Mouse (Mus musculus) CH12.LX (cell line): ENCODE data around the gene Gcdh. TPM values are rescaled to one million over a fixed set of nuclear protein-coding genes. Genes with fewer than 3 reads are reported as not detected.

Experiments
- DNase-seq: peaks from one replicate; pipeline ENCODE4 v3.0.0-alpha.2; 2013; ENCODE audit errors: extremely low read depth
- H3K27ac ChIP-seq: 2 replicates; pipeline ENCODE4 v1.5.1; 2012; ENCODE audit warnings: low read depth, mild to moderate bottlenecking, control low read depth, moderate library complexity; ENCODE audit not compliant: insufficient read depth
- H3K27me3 ChIP-seq: replicated peaks from 2 replicates; pipeline ENCODE3; 2012; ENCODE audit warnings: inconsistent platforms
- H3K36me3 ChIP-seq, 2 experiments: replicated peaks in 1 of 2; 2 replicates each; pipeline versions ENCODE3 to v1.6.1; 2012; ENCODE audit warnings: inconsistent platforms in 1 of 2, low read length in 1 of 2, mild to moderate bottlenecking in 1 of 2, mixed read lengths in 1 of 2, moderate library complexity in 1 of 2; ENCODE audit not compliant: control insufficient read depth in 1 of 2, insufficient read depth in 1 of 2
- H3K4me1 ChIP-seq, 2 experiments: 2 replicates each; pipeline ENCODE4 v1.6.1; 2012; ENCODE audit warnings: inconsistent platforms in 1 of 2, moderate library complexity in 1 of 2; ENCODE audit not compliant: insufficient read depth in 2 of 2, control insufficient read depth in 1 of 2
- H3K4me2 ChIP-seq: 2 replicates; pipeline ENCODE4 v1.6.1; 2012; ENCODE audit warnings: low read depth, mild to moderate bottlenecking, control low read depth; ENCODE audit not compliant: poor library complexity, insufficient read depth, severe bottlenecking
- H3K4me3 ChIP-seq, 3 experiments: fragments of 150-350 bp in 1 of 3; sonication (generic) in 1 of 3; replicated peaks in 1 of 3; 2 replicates each; pipeline versions ENCODE3 to v1.5.1; 2011 to 2012; ENCODE audit warnings: low read depth in 2 of 3, low read length in 2 of 3, mild to moderate bottlenecking in 2 of 3, moderate library complexity in 2 of 3, control low read depth in 1 of 3, improper control_type of control experiment in 1 of 3, inconsistent platforms in 1 of 3, mixed read lengths in 1 of 3; ENCODE audit not compliant: poor library complexity in 1 of 3
- H3K79me2 ChIP-seq: replicated peaks from 2 replicates; pipeline ENCODE4 v1.6.1; 2012; ENCODE audit warnings: mild to moderate bottlenecking, moderate library complexity; ENCODE audit not compliant: control insufficient read depth, poor library complexity, insufficient read depth, severe bottlenecking; ENCODE audit errors: extremely low read depth
- H3K9ac ChIP-seq: 2 replicates; pipeline ENCODE4 v1.6.1; 2012; ENCODE audit warnings: low read depth, mild to moderate bottlenecking, control low read depth, moderate library complexity; ENCODE audit not compliant: insufficient read depth
- H3K9me3 ChIP-seq: replicated peaks from 2 replicates; pipeline ENCODE3; 2012; ENCODE audit warnings: low read length, inconsistent platforms, mixed read lengths
- BHLHE40 ChIP-seq: IDR thresholded peaks from 2 replicates; pipeline ENCODE4 v1.6.1; 2011; ENCODE audit warnings: mild to moderate bottlenecking, low read depth, low read length, improper control_type of control experiment
- CHD1 ChIP-seq: IDR thresholded peaks from 2 replicates; pipeline ENCODE4 v1.6.1; 2012; ENCODE audit warnings: low read depth, low read length, improper control_type of control experiment, inconsistent platforms
- CTCF ChIP-seq, 2 experiments: IDR thresholded peaks in 1 of 2; conservative IDR thresholded peaks in 1 of 2; 2 replicates each; pipeline ENCODE4 v1.5.1; 2011 to 2012; ENCODE audit warnings: low read depth in 2 of 2, low read length in 2 of 2, improper control_type of control experiment in 1 of 2, inconsistent platforms in 1 of 2, mild to moderate bottlenecking in 1 of 2, moderate library complexity in 1 of 2
- E2F4 ChIP-seq: IDR thresholded peaks from 2 replicates; pipeline ENCODE4 v1.6.1; 2011; ENCODE audit warnings: low read depth, low read length, improper control_type of control experiment; ENCODE audit not compliant: insufficient replicate concordance
- ELF1 ChIP-seq: IDR thresholded peaks from 2 replicates; pipeline ENCODE4 v1.6.1; 2014; ENCODE audit warnings: low read depth, mild to moderate bottlenecking, inconsistent platforms, low read length, improper control_type of control experiment
- EP300 ChIP-seq: IDR thresholded peaks from 2 replicates; pipeline ENCODE4 v1.6.1; 2011; ENCODE audit warnings: low read length, improper control_type of control experiment
- ETS1 ChIP-seq: conservative IDR thresholded peaks from 2 replicates; pipeline ENCODE4 v1.6.1; 2012; ENCODE audit warnings: low read depth, mild to moderate bottlenecking, inconsistent platforms, low read length, improper control_type of control experiment, moderate library complexity
- GABPA ChIP-seq: IDR thresholded peaks from 2 replicates; pipeline ENCODE4 v1.6.1; 2012; ENCODE audit warnings: low read depth, low read length, improper control_type of control experiment, inconsistent platforms; ENCODE audit not compliant: insufficient replicate concordance
- HCFC1 ChIP-seq: IDR thresholded peaks from 2 replicates; pipeline ENCODE4 v1.6.1; 2012; ENCODE audit warnings: low read depth, mild to moderate bottlenecking, inconsistent platforms, low read length, improper control_type of control experiment
- IRF4 ChIP-seq: IDR thresholded peaks from 2 replicates; pipeline ENCODE4 v1.6.1; 2014; ENCODE audit warnings: low read depth, mild to moderate bottlenecking, inconsistent platforms, low read length, improper control_type of control experiment
- JUN ChIP-seq: IDR thresholded peaks from 2 replicates; pipeline ENCODE4 v1.6.1; 2011; ENCODE audit warnings: low read depth, mild to moderate bottlenecking, low read length, improper control_type of control experiment, moderate library complexity; ENCODE audit not compliant: insufficient read depth
- JUND ChIP-seq: conservative IDR thresholded peaks from 2 replicates; pipeline ENCODE4 v1.6.1; 2011; ENCODE audit warnings: low read depth, low read length, improper control_type of control experiment
- KAT2A ChIP-seq: IDR thresholded peaks from 2 replicates; pipeline ENCODE4 v1.6.1; 2012; ENCODE audit warnings: low read length, improper control_type of control experiment, inconsistent platforms; ENCODE audit not compliant: insufficient replicate concordance
- MAZ ChIP-seq: IDR thresholded peaks from 2 replicates; pipeline ENCODE4 v1.6.1; 2012; ENCODE audit warnings: low read depth, mild to moderate bottlenecking, inconsistent platforms, low read length, improper control_type of control experiment, moderate library complexity
- MXI1 ChIP-seq: IDR thresholded peaks from 2 replicates; pipeline ENCODE4 v1.6.1; 2011; ENCODE audit warnings: mild to moderate bottlenecking, low read depth, low read length, improper control_type of control experiment
- MYC ChIP-seq: IDR thresholded peaks from 2 replicates; pipeline ENCODE4 v1.6.1; 2011; ENCODE audit warnings: low read depth, mild to moderate bottlenecking, improper control_type of control experiment, low read length
- NRF1 ChIP-seq: IDR thresholded peaks from 2 replicates; pipeline ENCODE4 v1.6.1; 2014; ENCODE audit warnings: low read depth, mild to moderate bottlenecking, inconsistent platforms, low read length, improper control_type of control experiment, moderate library complexity
- POLR2A ChIP-seq: IDR thresholded peaks from 2 replicates; pipeline ENCODE4 v1.6.1; 2011; ENCODE audit warnings: low read depth, mild to moderate bottlenecking, improper control_type of control experiment, low read length
- POLR2AphosphoS2 ChIP-seq: IDR thresholded peaks from 2 replicates; pipeline ENCODE4 v1.6.1; 2011; ENCODE audit warnings: low read depth, low read length, improper control_type of control experiment
- RAD21 ChIP-seq: IDR thresholded peaks from 2 replicates; pipeline ENCODE4 v1.6.1; 2011; ENCODE audit warnings: low read depth, mild to moderate bottlenecking, low read length, improper control_type of control experiment, moderate library complexity
- TBP ChIP-seq: conservative IDR thresholded peaks from 2 replicates; pipeline ENCODE4 v1.6.1; 2011; ENCODE audit warnings: low read depth, low read length, improper control_type of control experiment
- ZC3H11A ChIP-seq: IDR thresholded peaks from 2 replicates; pipeline ENCODE4 v1.6.1; 2012; ENCODE audit warnings: low read depth, mild to moderate bottlenecking, inconsistent platforms, low read length, improper control_type of control experiment
- ZNF384 ChIP-seq: IDR thresholded peaks from 2 replicates; pipeline ENCODE4 v1.6.1; 2012; ENCODE audit warnings: low read depth, low read length, improper control_type of control experiment, inconsistent platforms
- dilution Hi-C: fragments of 300-500 bp; cut with MboI; formaldehyde crosslinking; loops from 2 replicates; pipeline ENCODE4 v1.14.3; 2020; ENCODE audit warnings: low sequenced_read_pairs; ENCODE audit not compliant: extremely low pct_unique_long_range_greater_than_20kb, extremely low pct_ligation_motif_present
- in situ Hi-C: fragments of 300-500 bp; cut with MboI; formaldehyde crosslinking; loops from 3 replicates; pipeline ENCODE4 v1.14.3; 2019; ENCODE audit warnings: low sequenced_read_pairs, low pct_ligation_motif_present, low pct_unique_long_range_greater_than_20kb, mixed read lengths
- polyA plus RNA-seq: library from polyadenylated mRNA; unstranded; fragments of >175 nt; gene quantifications from 2 replicates; pipeline ENCODE4 v1.2.1, GENCODE M21; 2012; ENCODE audit warnings: low read depth; ENCODE audit not compliant: insufficient read length
- total RNA-seq, 2 experiments: library from RNA; depleted of rRNA; stranded (reverse); fragments of 300-350 nt in 1 of 2; fragments of >200 nt in 1 of 2; gene quantifications; 2 replicates each; pipeline ENCODE4 v1.2.3; 2012 to 2014

The Gcdh gene
- total and polyA plus RNA-seq, 3 experiments, result 13.7 to 26.2 (median 16.4) TPM

DNA sequence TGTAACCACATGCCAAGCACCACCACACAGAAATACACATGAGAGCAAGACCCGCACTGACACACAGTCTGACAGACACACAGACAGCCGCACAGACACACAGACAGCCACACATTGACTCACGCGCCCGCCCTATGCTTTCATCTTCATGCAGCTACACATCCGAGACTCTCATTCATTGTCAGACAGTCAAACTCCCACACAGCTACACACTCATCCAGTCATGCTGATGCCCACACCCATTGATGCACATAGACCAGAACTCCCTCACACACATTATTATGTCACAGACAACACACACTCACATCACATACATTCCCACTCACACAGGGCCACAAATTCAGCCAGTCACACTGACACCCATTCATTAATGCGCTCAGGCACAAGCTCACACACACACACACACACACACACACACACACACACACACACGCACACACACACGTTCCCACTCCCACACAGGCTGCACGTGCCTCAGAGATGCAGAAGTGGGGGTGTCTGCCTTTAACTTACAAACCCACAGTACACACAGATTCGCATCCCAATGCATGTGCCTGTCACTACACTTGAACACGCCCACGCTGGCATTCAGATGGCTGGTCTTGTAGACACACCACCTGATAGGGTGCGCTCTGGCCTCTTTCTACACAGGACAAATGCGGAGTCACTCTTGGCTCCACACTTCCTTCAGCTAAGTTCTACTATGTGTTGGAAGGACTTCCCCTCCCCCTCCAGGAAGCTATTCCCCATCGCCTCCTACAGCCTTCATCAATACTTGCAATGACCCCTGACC lies 40.2 kb upstream of the Gcdh start:
- H3K4me1 ChIP-seq, result peaks cover 21 to 25% of the 10 kb centered on the region in 2 experiments
- H3K36me3 ChIP-seq, result no peaks in the 10 kb centered on the region
- no peak overlapping the region for H3K4me2 ChIP-seq
- in situ Hi-C loops (no loop called here), dilution Hi-C loops (no loop called here)
- no peaks in the 10 kb centered on the region for H3K79me2 ChIP-seq
- TF ChIP-seq NRF1 (no peak), CHD1 (no peak), POLR2AphosphoS2 (no peak), EP300 (no peak), IRF4 (no peak), GABPA (no peak), POLR2A (no peak), ZNF384 (no peak), BHLHE40 (no peak)
- no peak overlapping the region for H3K4me3 ChIP-seq
- H3K9me3 ChIP-seq, result no peaks in the 10 kb centered on the region
- no peak for DNase-seq
- H3K27me3 ChIP-seq, result peaks cover 77% of the 10 kb centered on the region
- H3K27ac ChIP-seq, result no peak overlapping the region
- no peak overlapping the region for H3K9ac ChIP-seq

DNA sequence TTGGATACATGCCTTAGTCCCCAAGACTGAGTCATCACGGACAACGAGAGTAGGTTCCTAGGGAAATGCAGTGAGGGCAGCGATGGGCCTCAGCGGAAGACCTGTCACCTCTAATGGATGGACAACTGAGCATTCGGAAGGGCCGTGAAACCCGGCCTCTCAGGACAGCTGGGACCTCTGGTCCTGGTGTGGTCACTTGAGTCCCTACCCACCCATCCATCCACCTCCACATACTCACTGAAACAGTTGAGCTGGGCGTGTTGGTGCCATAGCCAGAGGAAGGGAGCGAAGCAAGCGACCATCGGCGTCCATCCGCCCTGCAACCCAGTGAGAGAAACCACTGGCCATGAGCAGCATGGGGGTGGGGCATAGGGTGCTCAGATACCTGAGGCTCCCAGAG lies 36.9 kb upstream of the Gcdh start:
- Histone ChIP-seq H3K79me2 (no peaks in the 10 kb centered on the region), H3K27me3 (peaks cover 57% of the 10 kb centered on the region), H3K9ac (no peak overlapping the region), H3K4me3 (no peak overlapping the region), H3K27ac (no peak overlapping the region)
- in situ Hi-C loops (no loop called here), dilution Hi-C loops (no loop called here)
- DNase-seq, result no peak
- TF ChIP-seq ELF1, result no peak
- no peak for TF ChIP-seq MAZ
- TF ChIP-seq NRF1, result no peak
- TF ChIP-seq ZNF384, result no peak
- TF ChIP-seq E2F4, result no peak
- TF ChIP-seq TBP, result no peak
- TF ChIP-seq EP300, result no peak
- TF ChIP-seq KAT2A, result no peak
- no peak for TF ChIP-seq ETS1
- no peak for TF ChIP-seq RAD21
- TF ChIP-seq MYC, result no peak
- TF ChIP-seq JUN, result no peak
- no peak for TF ChIP-seq ZC3H11A
- no peak for TF ChIP-seq JUND
- TF ChIP-seq HCFC1, result no peak
- no peak for TF ChIP-seq CTCF (conservative IDR thresholded peaks at IDR 0.05 in 1 of 2, IDR thresholded peaks at IDR 0.05 in 1 of 2; ENCODE audit: low read depth in 2 of 2, low read length in 2 of 2)
- TF ChIP-seq MXI1, result no peak
- TF ChIP-seq, all 38 proteins: peak for 0
- Histone ChIP-seq H3K36me3 (no peaks in the 10 kb centered on the region), H3K4me2 (no peak overlapping the region), H3K4me1 (peaks cover 15 to 19% of the 10 kb centered on the region in 2 experiments), H3K9me3 (no peaks in the 10 kb centered on the region)
